Mouse (Mus musculus) stomach, embryonic 15.5 days (tissue): Measurements from ENCODE around the gene Rps10. TPM values are rescaled to one million over a fixed set of nuclear protein-coding genes. Genes with fewer than 3 reads are reported as not detected.

Experiments
- ATAC-seq: fragments of 200-750 bp; cut with Nextera tagmentation; 2 replicates; pipeline ENCODE4 v1.8.0; 2017; ENCODE audit warnings: low read depth, moderate number of reproducible peaks, moderate TSS enrichment; ENCODE audit not compliant: insufficient read depth, low FRiP score
- H3K27ac ChIP-seq: fragments of 300-500 bp; sonication (generic); 2 replicates; pipeline ENCODE4 v1.5.1; 2015; ENCODE audit warnings: mild to moderate bottlenecking, inconsistent platforms
- H3K27me3 ChIP-seq: fragments of 300-500 bp; sonication (generic); replicated peaks from 2 replicates; pipeline ENCODE4 v1.6.1; 2015; ENCODE audit warnings: inconsistent platforms
- H3K36me3 ChIP-seq: fragments of 300-500 bp; sonication (generic); 2 replicates; pipeline ENCODE4 v1.6.1; 2015; ENCODE audit warnings: inconsistent platforms
- H3K4me1 ChIP-seq: fragments of 300-500 bp; sonication (generic); 2 replicates; pipeline ENCODE4 v1.6.1; 2015; ENCODE audit warnings: inconsistent platforms
- H3K4me2 ChIP-seq: fragments of 300-500 bp; sonication (generic); 2 replicates; pipeline ENCODE4 v1.6.1; 2015; ENCODE audit warnings: mild to moderate bottlenecking, inconsistent platforms
- H3K4me3 ChIP-seq: fragments of 300-500 bp; sonication (generic); replicated peaks from 2 replicates; pipeline ENCODE4 v1.5.1; 2015; ENCODE audit warnings: inconsistent platforms
- H3K9ac ChIP-seq: fragments of 300-500 bp; sonication (generic); 2 replicates; pipeline ENCODE4 v1.6.1; 2015; ENCODE audit warnings: inconsistent platforms
- H3K9me3 ChIP-seq: fragments of 300-500 bp; sonication (generic); 2 replicates; pipeline ENCODE4 v1.6.1; 2016; ENCODE audit warnings: inconsistent platforms
- WGBS: fragments of 180-500 bp; shearing (Covaris S2); methylation state at CpG from one replicate; pipeline ENCODE4 v1.1.7; 2015; 5-methylcytosine and 5-hydroxymethylcytosine counted together
- polyA plus RNA-seq: library from polyadenylated mRNA; unstranded; fragments of >200 nt; fragmentation: Nextera tagmentation; extraction: Ambion mirVana; gene quantifications from 2 replicates; pipeline ENCODE4 v1.2.1, GENCODE M21; 2015

Rps10 gene
- polyA plus RNA-seq, 1 experiment from 2014 or later = 955 TPM

DNA sequence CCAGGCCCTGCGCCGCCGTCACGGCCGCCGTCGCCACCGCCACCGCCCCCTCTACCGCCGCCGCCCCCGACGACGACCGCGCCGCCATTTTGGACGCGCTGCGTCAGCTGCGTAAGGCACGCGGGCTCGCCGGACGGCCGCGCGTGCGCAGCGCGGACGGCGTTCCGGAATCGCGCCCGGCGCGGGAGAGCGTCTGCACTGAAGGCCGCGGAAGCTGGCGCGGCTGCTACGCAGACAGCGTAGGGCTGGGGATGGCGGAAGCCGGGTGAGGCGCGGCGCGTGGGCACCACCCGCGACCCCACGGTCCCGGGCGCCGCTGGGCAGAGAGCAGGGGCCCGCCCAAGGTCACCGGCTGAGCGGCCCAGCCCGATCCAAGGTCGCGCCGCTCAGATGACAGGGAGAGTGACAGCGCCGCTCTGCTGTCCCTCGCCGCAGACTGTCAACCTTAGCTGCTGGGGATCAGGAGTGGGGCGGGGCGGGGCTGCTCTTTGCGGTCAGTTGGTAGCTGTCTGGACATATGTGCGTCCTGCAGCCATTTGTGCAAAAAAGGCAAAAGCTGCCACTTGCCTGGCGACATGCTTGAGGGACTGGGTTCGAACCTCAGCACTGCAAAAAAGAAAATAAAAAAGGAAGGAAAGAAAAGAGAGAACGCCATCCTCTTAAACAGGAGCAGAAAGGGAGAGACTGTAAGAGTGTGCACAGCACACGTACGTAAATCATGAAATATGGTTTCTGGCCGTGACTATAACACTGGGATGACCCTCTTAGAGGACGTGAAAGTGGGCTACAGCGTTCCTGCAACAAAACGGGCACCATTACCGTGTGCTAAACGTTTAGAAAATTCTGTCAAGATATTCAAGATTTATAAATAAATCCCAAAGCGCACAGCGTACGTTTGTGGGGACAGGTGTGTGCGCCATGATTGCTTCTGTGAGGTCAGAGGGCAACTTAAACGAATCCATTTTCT lies 12.8 kb downstream of the Rps10 start, which contains the start of gene Nudt3:
Gene Nudt3, minus strand, starts transcription at position 136 of the 967 bp plus-strand sequence.
- Histone ChIP-seq H3K9me3 (no peaks in the 10 kb centered on the region), H3K4me3 (peak within 1 kb of the TSS; percentile 89), H3K27me3 (no peaks in the 10 kb centered on the region), H3K4me2 (peak within 1 kb of the TSS; percentile 73), H3K4me1 (peaks cover 11% of the 10 kb centered on the region; the same call in 1 of the 2 replicates), H3K9ac (peak within 1 kb of the TSS; percentile 96), H3K27ac (peak within 1 kb of the TSS; percentile 91), H3K36me3 (no peaks in the 10 kb centered on the region)
- WGBS = 4% methylated on average over 91 of the region's 91 CpGs
- peak; percentile 90 for ATAC-seq

DNA sequence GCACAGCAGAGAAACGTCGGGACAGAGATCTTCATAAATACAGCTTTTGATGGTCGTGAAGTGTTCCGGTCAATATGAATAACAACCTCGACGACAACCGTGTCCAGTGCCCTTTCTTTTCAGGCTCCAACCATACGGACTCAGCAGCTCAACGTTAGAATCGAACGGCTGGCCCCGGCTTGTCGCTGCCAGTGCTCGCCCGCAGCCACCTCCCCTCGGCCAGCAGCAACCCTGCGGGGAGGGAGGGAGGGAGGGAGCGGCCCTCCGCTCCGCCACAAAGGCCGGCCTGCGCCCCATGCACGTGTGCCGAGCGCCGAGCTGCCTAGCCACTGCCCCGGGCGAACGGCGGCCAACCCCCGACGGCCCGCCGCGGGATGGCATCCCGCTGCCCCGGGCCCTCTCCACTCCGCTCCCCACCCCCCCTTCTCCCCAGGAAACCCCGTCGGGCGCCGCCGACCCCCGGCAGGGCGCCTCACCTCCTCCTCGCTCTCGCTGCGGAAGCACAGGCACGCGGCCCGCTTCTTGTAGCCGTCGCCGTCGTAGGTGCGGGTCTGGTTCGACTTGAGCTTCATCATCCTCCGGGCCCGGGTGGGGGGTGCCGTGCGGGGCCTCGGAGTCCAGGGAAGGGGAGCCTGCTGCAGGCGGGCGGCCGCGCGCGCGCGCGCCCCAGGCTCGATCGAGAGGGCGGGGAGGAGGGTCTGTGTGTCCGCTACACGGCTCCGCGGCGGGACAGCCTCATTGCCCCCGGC lies 13.7 kb downstream of the Rps10 start:
- peak; percentile 50; the same call in 1 of the 2 replicates for ATAC-seq
- no peaks in the 10 kb centered on the region for H3K9me3 ChIP-seq
- H3K36me3 ChIP-seq = peaks cover 3% of the 10 kb centered on the region; the same call in 1 of the 2 replicates
- peak overlapping the region; percentile 91 for H3K27ac ChIP-seq
- no peaks in the 10 kb centered on the region for H3K27me3 ChIP-seq
- H3K9ac ChIP-seq = peak overlapping the region; percentile 96
- peaks cover 11% of the 10 kb centered on the region; the same call in 1 of the 2 replicates for H3K4me1 ChIP-seq
- peak overlapping the region; percentile 89 for H3K4me3 ChIP-seq
- H3K4me2 ChIP-seq = peak overlapping the region; percentile 70
- under 1% methylated on average over 74 of the region's 80 CpGs for WGBS

DNA sequence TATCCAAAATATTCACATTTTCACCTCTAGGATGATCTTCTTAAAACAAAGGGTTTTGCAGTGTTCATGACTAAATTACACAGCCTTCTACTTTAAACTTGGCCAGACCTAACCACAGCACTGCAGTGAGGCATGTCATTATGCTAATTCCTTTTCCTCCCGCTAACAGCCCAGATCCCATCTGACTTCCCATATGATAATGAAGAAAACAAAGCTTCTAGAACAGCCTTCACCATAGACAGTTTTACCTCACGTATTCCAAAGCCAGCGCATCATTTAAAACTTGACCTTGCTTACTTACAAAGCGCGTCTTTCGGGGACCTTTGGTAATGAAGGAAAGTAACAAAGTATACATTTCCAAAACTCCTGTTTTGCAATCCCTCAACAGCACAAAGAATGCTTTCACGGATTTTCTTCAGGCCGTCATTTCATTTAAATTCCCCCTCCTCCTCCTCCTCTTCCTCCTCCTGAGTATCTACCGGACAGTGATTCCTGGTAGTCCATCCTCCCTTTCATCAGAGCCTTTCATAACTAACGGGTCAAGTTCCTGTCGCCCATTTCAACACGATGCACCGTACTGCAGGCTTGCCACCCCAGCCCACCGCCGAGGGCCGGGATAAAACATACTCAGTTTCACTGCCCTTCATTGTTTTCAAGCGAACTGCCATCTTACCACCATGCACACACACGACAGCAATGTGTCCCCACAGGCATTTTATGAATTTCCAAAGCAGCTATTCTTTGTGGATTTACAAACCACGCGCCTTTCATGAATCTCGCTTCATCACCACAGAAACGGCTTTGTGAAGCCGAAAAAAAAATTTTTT lies 14.6 kb downstream of the Rps10 start:
- Histone ChIP-seq H3K9me3 (no peaks in the 10 kb centered on the region), H3K4me1 (peaks cover 9% of the 10 kb centered on the region; the same call in 1 of the 2 replicates), H3K4me3 (peak overlapping the region; percentile 89), H3K9ac (peak overlapping the region; percentile 96; the same call in 1 of the 2 replicates), H3K36me3 (peaks cover 4% of the 10 kb centered on the region; the same call in 1 of the 2 replicates), H3K27me3 (no peaks in the 10 kb centered on the region), H3K27ac (peak overlapping the region; percentile 91), H3K4me2 (peak overlapping the region; percentile 70)
- 3% methylated on average over 23 of the region's 23 CpGs for WGBS
- ATAC-seq = no peak

DNA sequence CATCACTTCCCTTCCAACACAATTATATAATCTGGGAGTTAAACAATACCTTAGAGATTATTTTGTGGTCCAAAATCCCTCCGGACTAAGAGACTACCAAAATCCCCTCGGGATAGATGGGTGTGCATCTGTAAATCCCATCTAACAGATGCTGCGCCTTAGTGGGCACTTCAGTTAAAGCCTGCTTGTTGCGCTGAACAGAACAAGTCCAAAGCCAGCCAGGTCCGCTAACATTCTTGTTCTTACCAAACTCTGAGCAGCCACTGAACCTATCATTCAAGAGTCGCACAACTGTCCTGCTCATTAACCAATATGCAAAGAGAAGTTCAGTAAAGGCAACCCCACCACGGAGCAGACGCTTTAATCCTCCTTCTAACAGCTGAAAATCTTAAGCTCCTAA lies 15.3 kb downstream of the Rps10 start:
- no peak for ATAC-seq
- Histone ChIP-seq H3K36me3 (peaks cover 4% of the 10 kb centered on the region; the same call in 1 of the 2 replicates), H3K4me3 (peak overlapping the region; percentile 89; the same call in 1 of the 2 replicates), H3K4me1 (peaks cover 7% of the 10 kb centered on the region; the same call in 1 of the 2 replicates), H3K4me2 (peak overlapping the region; percentile 70), H3K9me3 (no peaks in the 10 kb centered on the region), H3K27ac (no peak overlapping the region), H3K9ac (no peak overlapping the region), H3K27me3 (no peaks in the 10 kb centered on the region)
- 44% methylated on average over 8 of the region's 8 CpGs for WGBS

DNA sequence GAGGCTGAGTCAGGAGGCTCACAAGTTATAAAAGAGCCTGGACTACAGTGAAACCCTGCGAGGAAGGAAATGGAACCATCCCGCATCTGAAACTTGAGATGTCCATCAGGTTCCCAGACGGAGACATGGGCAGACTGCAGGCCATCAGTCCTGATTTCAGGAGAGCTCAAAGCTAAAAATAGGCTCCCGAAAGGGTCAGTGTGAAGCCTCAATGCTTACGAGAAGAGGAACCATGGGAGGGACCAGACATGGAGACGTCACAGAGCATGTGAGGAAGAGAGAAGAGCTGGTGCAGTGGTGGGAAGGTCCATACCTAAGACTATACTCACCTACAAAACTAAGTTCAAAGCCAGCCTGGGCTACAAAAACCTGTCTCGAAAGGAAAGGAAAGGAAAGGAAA lies 21.1 kb downstream of the Rps10 start:
- ATAC-seq = no peak
- H3K4me1 ChIP-seq = peaks cover 10% of the 10 kb centered on the region
- no peak overlapping the region for H3K4me3 ChIP-seq
- H3K9ac ChIP-seq = no peak overlapping the region
- H3K36me3 ChIP-seq = peaks cover 4% of the 10 kb centered on the region
- H3K27me3 ChIP-seq = no peaks in the 10 kb centered on the region
- H3K4me2 ChIP-seq = no peak overlapping the region
- H3K9me3 ChIP-seq = no peaks in the 10 kb centered on the region
- 74% methylated on average over 7 of the region's 7 CpGs for WGBS
- no peak overlapping the region for H3K27ac ChIP-seq

DNA sequence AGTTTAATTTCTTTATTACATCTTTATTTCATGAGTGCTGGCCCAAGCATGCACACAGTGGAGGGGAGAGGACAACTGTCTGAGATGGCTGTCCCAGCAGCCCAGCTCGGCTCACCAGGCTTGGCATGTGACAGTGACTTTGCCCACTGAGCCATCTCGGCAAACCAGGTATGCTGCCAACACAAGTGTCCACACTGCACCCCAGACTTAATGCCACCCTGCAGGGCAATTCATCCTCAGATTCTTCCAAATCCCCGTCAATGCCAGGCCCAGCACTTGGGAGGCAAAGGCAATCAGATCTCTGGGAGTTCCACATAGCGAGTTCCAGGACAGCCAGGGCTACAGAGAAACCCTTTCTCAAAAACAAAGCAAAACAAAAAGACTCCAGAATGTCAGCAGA lies 23.5 kb downstream of the Rps10 start:
- Histone ChIP-seq H3K4me3 (no peak overlapping the region), H3K4me1 (peaks cover 10% of the 10 kb centered on the region), H3K4me2 (no peak overlapping the region), H3K27me3 (no peaks in the 10 kb centered on the region), H3K36me3 (peaks cover 4% of the 10 kb centered on the region), H3K27ac (no peak overlapping the region), H3K9ac (no peak overlapping the region), H3K9me3 (no peaks in the 10 kb centered on the region)
- no peak for ATAC-seq
- WGBS = 81% methylated on average over 4 of the region's 4 CpGs

DNA sequence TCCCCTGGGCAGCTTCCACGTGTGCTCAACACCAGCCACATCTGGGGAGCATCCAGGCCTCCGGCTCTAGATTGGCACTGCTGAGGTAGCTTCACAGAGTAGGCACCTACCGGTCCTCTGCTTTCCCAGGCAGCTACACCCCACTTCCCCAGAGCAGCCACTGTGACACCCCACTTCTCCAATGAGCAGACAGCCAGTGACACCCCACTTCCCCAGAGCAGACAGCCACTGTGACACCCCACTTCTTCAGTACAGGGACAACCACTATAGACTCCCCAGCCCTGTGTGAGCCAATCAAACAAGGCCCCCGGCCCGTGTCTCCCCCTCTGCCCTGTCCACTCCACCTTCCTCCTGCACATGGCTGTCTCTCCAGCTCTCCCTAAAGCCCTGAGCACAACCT lies 24.5 kb downstream of the Rps10 start:
- Histone ChIP-seq H3K4me2 (no peak overlapping the region), H3K9me3 (no peaks in the 10 kb centered on the region), H3K27ac (no peak overlapping the region), H3K4me1 (peaks cover 10% of the 10 kb centered on the region), H3K9ac (no peak overlapping the region), H3K27me3 (no peaks in the 10 kb centered on the region), H3K4me3 (no peak overlapping the region), H3K36me3 (no peaks in the 10 kb centered on the region; the same call in 1 of the 2 replicates)
- ATAC-seq = no peak
- WGBS = 80% methylated on average over 5 of the region's 5 CpGs

DNA sequence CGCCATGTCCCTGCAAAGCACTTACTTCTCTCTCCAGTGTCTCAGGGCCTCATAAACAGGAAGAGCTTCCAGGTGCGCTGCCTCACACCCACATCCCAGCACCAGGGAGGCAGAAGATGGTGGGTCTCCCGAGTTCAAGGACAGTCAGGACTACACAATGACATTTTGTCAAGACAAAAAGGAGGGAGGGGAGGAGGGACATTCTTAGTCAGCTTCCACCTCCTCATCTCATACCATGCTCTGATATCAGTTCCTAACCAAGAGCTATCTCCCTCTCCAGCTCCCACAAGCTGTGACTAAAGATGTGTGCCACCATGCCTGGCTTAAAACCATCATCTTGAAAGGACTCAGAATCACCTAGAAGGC lies 25.0 kb downstream of the Rps10 start:
- 49% methylated on average over 3 of the region's 3 CpGs for whole genome bisulfite sequencing
- Histone ChIP-seq H3K4me3 (no peak overlapping the region), H3K4me2 (no peak overlapping the region), H3K27ac (no peak overlapping the region), H3K9ac (no peak overlapping the region), H3K4me1 (peaks cover 10% of the 10 kb centered on the region), H3K36me3 (no peaks in the 10 kb centered on the region; the same call in 1 of the 2 replicates), H3K9me3 (no peaks in the 10 kb centered on the region), H3K27me3 (no peaks in the 10 kb centered on the region)
- no peak for ATAC-seq

DNA sequence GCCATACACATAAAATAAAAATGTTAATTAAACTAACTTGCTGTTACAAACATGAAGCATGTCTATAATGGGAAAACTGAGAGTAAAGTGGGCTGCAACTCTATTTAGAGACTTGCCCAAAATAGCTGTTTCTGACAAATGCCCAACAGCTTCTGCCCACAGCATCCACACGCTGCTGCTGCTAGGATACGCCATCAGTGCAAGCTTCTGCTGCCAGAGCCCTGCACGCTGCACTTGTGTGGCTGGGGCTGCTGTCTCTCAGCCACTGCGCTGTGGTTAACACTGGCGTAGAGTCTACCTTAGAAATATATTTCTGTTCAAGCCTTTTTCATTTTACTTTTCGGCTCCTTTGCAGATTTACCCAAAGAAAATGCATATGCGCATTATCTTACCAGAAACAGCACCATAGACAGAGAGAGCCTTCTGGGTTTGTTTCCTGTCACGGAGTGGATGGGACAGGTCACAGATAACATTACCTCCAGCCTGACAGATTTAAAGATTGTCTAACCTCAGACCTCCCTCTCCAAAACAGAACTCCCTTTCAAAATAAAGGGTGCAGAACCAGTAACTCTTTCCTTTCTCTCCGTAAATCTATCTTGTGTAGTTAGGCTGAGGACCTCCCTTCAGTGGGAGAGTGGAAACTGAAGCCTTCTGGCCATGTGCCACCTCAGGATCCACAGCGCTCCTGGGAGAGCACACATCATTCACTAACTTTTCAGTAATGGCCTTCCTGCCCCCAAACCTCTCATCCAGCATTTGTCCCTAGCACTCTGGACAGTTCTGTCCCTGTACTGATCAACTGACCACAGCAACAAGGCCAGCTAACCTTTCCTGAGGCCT lies 25.6 kb downstream of the Rps10 start:
- Histone ChIP-seq H3K9me3 (no peaks in the 10 kb centered on the region), H3K4me1 (peaks cover 10% of the 10 kb centered on the region), H3K4me3 (no peak overlapping the region), H3K4me2 (no peak overlapping the region), H3K9ac (no peak overlapping the region), H3K27me3 (no peaks in the 10 kb centered on the region), H3K36me3 (no peaks in the 10 kb centered on the region; the same call in 1 of the 2 replicates), H3K27ac (no peak overlapping the region)
- 70% methylated on average over 10 of the region's 10 CpGs for WGBS
- ATAC-seq = no peak

DNA sequence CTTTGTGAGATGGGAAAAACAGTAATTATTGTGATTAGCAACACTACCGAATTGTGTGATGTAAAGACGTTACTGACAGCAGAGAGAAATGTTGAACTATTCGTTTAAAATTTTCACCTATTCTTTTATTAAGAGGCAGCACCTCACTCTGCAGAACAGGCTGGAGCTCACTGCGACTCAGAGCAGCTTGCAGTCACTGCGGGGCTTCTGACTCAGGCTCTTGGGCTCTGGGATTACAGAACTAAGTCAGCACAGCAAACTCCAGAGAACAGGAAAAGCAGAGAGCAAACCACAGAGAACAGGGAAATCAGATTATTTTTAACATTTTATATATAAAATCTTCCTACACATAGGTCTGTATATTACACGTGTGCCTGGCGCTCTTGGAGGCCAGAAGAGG lies 26.9 kb downstream of the Rps10 start:
- Histone ChIP-seq H3K36me3 (no peaks in the 10 kb centered on the region; the same call in 1 of the 2 replicates), H3K4me2 (no peak overlapping the region), H3K27ac (no peak overlapping the region), H3K4me3 (no peak overlapping the region), H3K9me3 (no peaks in the 10 kb centered on the region), H3K27me3 (no peaks in the 10 kb centered on the region), H3K4me1 (peaks cover 10% of the 10 kb centered on the region), H3K9ac (no peak overlapping the region)
- 88% methylated on average over 7 of the region's 7 CpGs for WGBS
- ATAC-seq = no peak
